Mouse (Mus musculus) CD8-positive naive resting alpha-beta T cell, adult 2 months (primary cell): ENCODE results near the gene Macrod1.
A peak's percentile ranks its signal among the peaks of the same experiment; 100 is the strongest.

Experiments
- DNase-seq, 2 experiments: peaks; one replicate each; pipeline ENCODE4 v3.0.0; 2022; ENCODE audit warnings: low read depth in 2 of 2, low spot score in 2 of 2

The Macrod1 gene

DNA sequence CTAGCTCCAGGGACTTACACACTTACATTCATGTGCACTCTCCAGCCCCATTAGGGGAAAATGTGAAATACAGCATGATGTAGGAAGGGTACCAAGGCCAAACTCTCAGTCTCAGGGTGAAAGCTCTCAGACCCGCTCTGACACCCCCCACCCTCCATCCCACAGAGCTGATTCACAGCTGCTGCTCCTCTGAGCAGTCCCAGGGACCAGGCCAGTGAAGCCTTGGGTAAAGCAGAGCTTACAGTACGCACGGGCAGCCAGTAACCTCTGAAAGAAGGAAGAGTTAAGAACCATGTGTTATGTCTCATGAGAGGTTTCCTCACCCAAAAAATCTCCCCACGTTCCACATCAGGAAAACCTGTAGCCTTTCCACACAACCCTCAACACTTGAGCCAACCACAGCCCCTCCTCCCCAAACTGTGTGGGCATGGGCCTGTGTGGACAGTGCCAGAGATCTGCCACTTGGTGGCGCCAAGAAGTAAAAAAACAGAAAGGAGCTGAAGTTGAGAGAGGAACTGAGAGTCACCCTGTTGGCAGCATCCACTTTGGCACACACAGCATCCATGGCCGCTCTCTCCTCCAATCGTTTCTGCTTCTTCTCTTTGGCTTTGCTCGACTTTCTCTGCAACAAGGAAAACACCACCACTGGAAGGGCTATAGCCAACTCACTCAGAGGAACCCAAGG lies 178.1 kb downstream of the Macrod1 start:
- DNase-seq, result peak; percentile 70 to 78

DNA sequence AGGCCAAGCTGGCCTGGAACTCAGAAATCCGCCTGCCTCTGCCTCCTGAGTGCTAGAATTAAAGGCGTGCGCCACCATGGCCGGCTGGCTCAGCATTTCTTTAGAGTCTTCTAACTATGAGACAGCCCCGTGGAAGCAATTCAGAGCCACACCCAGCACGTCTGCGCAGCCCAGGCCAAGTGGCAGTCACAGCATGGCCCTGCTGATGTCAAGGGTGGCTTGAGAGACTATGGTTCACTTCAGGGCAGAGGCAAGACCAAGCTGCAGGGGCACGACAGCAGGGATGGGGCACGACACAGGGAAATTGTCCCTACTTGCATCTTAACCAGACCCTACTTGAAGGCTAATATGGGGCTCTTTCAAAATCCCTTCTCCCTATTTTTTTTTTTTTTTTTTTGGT lies 178.9 kb downstream of the Macrod1 start:
- DNase-seq, result no peak

DNA sequence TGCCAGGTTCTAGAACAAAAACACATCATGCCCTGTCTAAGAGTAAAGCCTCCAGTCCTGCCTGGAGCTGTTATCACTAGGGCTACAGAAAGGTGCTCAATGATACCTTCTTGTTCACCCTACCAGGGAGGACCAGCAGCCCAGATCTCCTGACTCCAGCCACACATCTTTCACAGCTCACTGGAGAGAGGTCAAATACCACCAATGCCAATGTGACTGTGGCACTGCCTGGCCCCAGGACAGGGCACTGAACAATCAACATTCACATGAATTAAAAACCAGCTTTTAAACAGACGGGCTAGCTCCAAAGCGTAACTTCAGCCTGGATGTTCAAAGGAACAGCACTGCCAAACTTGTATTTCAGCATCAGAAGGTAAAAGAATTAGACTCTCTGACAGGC lies 179.4 kb downstream of the Macrod1 start:
- DNase-seq, result no peak

DNA sequence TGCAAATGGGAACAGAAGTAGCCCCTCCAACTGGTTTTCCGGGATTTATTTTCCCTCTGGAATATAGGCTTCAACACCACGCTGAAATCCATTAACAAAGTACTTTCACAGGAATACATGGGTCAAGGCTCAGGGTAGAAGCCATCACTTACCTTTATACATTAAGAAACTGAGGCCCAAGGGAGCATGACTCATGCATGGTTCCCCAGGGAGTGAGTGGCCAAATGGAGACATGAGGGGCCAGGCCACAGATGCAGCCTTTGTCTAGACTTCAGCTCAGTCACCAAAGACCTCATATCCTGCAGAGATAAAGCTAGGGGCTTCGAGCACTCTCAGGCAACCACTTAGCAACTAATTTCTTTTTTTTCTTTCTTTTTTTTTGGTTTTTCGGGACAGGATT lies 180.1 kb downstream of the Macrod1 start:
- DNase-seq, result no peak

DNA sequence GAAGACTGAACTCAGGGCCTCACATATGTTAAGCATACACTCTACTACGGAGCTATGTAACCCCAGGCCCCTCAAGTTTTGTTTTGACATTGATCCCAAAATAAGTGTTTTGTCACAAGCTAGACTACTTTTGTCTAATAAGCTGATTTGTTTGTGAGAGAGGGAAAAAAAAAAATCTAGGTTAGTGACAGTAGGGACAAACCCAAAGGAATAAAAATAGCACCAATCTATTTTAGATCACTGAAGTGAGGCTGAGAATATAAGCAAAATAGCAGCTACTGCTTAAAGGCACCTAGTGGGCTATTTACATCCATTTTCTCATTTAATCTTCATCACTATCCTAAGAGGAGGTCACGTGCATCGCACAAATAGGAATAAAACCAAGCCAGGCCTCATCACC lies 183.0 kb downstream of the Macrod1 start:
- no peak for DNase-seq

DNA sequence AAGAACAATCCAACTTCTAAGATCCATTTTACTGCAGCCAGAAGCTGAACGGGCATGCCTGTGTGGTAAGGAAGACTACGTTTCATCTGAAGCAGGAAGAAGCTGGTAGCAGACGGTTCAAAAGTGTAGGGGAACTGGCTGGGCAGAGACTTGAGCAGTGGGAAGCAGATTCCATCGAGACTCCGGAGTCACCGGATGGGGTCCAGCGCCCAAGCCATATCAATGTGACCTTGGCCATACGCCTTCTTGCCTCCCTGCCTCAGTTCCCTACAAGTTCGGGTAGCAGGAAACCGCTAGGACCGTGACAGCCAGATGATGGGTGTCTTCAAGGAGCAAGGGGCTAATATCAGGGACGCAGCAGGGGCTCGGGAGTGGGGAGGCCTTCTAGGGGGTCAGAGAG lies 183.7 kb downstream of the Macrod1 start:
- no peak for DNase-seq

DNA sequence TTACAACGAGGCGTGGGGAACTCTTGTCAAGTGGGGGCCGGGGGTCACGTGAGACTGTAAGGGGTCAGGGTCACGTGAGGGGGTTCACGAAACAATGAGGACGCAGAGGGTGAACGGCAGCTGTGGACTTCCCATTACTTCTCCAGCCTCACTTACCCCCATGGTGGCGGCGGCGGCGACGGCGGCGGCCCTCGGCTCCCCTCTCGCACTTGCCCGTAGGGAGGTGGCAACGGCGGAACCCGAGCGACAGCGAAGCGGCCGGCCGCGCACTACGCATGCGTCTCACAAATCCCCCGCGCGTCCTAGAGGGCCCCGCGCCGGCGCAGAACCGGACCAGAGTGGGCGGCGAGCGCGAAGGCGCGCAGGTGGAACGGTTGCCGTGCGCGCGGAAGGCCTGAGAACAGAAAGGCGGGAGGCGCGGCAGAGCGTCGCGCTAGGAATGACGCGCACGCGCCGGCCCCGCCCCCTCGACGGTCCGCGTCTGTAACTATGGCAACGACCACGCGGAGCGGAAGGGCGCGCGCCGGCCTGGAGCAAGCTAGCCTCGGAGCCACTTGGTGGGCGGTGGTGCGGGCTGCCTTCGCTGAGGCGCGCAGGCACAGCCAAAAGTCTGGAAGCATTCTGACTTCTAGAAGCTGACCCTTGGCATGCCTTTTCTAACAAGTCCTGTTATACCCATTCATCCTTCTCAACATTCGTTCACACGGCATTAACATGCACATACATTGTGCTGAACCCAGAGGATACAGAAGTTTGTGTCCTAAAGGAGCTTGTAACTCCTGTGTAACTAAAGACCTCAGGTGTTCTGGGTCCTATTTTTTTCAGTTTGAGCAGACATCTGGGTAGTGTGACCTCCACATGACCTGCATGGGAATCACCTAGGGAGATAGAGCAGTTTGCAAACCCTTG lies 184.4 kb downstream of the Macrod1 start, which contains the start of gene Naa40:
TSS of gene Naa40 (minus strand) at position 402 of the 909 bp plus-strand sequence.
- peak; percentile 90 to 93 for DNase-seq

DNA sequence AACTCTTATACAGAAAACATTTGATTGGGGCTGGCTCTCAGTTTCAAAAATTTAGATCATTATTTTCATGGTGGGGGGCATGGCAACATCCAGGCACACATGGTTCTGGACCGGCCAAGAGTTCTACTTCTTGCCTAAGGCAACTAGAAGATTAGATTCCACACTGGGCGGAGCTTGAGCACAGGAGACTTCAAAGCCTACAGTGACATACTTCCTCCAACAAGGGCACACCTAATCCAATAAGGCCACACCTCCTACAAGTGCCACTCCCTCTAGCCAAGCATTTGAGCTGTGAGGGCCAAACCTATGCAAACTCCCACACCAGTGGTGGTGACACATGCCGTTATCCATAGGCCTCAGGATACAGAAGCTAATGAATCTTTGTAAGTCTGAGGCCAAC lies 189.4 kb downstream of the Macrod1 start:
- DNase-seq, result no peak
